Mouse (Mus musculus) hindbrain, postnatal 0 days (tissue): Measurements from ENCODE around the gene Sdhc. TPM values are rescaled to one million over a fixed set of nuclear protein-coding genes. Genes with fewer than 3 reads are reported as not detected.

Experiments
- ATAC-seq: fragments of 200-750 bp; cut with Nextera tagmentation; 2 replicates; pipeline ENCODE4 v1.8.0; 2017; ENCODE audit warnings: mild to moderate bottlenecking, moderate TSS enrichment, moderate library complexity
- DNase-seq: peaks from one replicate; pipeline ENCODE4 v3.0.0-alpha.2; 2015; ENCODE audit warnings: low spot score
- H3K27ac ChIP-seq: fragments of 300-500 bp; sonication (generic); 2 replicates; pipeline ENCODE4 v1.5.1; 2014; ENCODE audit warnings: mild to moderate bottlenecking
- H3K27me3 ChIP-seq: fragments of 300-500 bp; sonication (generic); 2 replicates; pipeline ENCODE4 v1.6.1; 2014; ENCODE audit warnings: low read length, mixed read lengths; ENCODE audit not compliant: insufficient read depth
- H3K36me3 ChIP-seq: fragments of 300-500 bp; sonication (generic); 2 replicates; pipeline ENCODE4 v1.6.1; 2014; ENCODE audit warnings: low read length, mixed read lengths; ENCODE audit not compliant: insufficient read depth
- H3K4me1 ChIP-seq: fragments of 300-500 bp; sonication (generic); 2 replicates; pipeline ENCODE4 v1.6.1; 2014; ENCODE audit warnings: antibody characterized with exemption, low read length, mixed read lengths; ENCODE audit not compliant: insufficient read depth
- H3K4me2 ChIP-seq: fragments of 300-500 bp; sonication (generic); 2 replicates; pipeline ENCODE4 v1.6.1; 2014; ENCODE audit warnings: low read depth, mild to moderate bottlenecking, low read length, moderate library complexity, mixed read lengths
- H3K4me3 ChIP-seq: fragments of 300-500 bp; sonication (generic); 2 replicates; pipeline ENCODE4 v1.5.1; 2014; ENCODE audit warnings: low read length
- H3K9ac ChIP-seq: fragments of 300-500 bp; sonication (generic); replicated peaks from 2 replicates; pipeline ENCODE4 v1.6.1; 2014; ENCODE audit warnings: mild to moderate bottlenecking, low read length, moderate library complexity, mixed read lengths
- H3K9me3 ChIP-seq: fragments of 300-500 bp; sonication (generic); 2 replicates; pipeline ENCODE4 v1.6.1; 2016; ENCODE audit warnings: low read length, mixed read lengths
- CTCF ChIP-seq: IDR thresholded peaks from 2 replicates; pipeline ENCODE4 v1.5.1; 2016; ENCODE audit warnings: antibody characterized with exemption, control low read depth, low read depth
- WGBS: fragments of 180-500 bp; shearing (Covaris S2); extraction: QIAGEN DNeasy Blood & Tissue Kit; methylation state at CpG from one replicate; pipeline ENCODE4 v1.1.7; 2014; 5-methylcytosine and 5-hydroxymethylcytosine counted together
- polyA plus RNA-seq: library from polyadenylated mRNA; unstranded; fragments of >200 nt; fragmentation: Nextera tagmentation; extraction: Ambion mirVana; gene quantifications from 2 replicates; pipeline ENCODE4 v1.2.1, GENCODE M21; 2015
- total RNA-seq: library from RNA; depleted of rRNA; stranded (reverse); fragments of >200 nt; gene quantifications from 2 replicates; pipeline ENCODE4 v1.2.3, GENCODE M21; 2014

Gene Sdhc
- total and polyA plus RNA-seq, 2 experiments from 2014 or later = 227 to 320 TPM

DNA sequence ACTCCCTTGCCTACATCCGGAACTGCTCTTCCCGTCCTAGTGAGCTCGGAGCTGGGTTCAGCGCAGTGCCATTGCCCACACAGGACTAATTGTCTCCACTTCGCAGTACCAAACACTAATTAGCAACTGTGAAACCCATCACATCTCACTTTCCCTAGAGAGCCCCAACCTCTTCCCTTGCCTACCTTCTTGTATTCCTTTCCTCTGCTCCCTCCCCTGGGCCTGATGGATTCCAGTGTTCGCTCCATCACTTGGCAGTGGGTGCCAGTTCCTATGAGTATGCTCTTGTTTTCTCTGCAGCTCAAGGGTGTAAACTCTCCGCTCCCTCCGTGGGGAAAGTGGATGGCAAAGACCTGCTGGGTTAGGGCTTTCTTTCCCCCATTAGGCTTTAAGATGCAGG lies 35.3 kb upstream of the Sdhc start:
- no peak for TF ChIP-seq CTCF
- H3K27me3 ChIP-seq = no peaks in the 10 kb centered on the region
- H3K9ac ChIP-seq = no peak overlapping the region
- DNase-seq (no peak), ATAC-seq (0 out of 2 replicates have a peak, but pooled peaks have one; percentile 33)
- no peak overlapping the region for H3K4me2 ChIP-seq
- no peak overlapping the region for H3K27ac ChIP-seq
- 71% methylated on average over 8 of the region's 8 CpGs for WGBS
- no peak overlapping the region for H3K4me3 ChIP-seq
- H3K4me1 ChIP-seq = peaks cover 6% of the 10 kb centered on the region; the same call in 1 of the 2 replicates
- H3K9me3 ChIP-seq = no peaks in the 10 kb centered on the region
- H3K36me3 ChIP-seq = no peaks in the 10 kb centered on the region

DNA sequence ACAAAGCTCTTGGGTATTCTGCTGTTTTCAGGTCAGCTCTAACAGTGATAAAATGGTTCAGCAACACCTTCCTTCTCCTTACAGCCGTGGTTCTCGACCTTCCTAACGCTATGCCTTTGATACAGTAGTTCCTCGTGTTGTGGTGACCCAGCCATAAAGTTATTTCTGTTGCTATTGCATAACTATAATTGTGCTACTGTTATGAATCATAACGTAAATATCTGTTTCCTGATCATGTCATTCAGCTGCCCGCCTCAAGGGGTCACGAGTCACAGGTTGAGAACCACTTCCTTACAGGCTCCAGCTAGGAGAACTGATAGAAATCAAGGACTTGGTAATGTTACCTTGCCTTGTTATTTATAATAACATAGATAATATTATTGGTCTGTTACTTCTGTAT lies 33.9 kb upstream of the Sdhc start:
- Histone ChIP-seq H3K27ac (no peak overlapping the region), H3K9me3 (no peaks in the 10 kb centered on the region), H3K27me3 (no peaks in the 10 kb centered on the region), H3K9ac (no peak overlapping the region), H3K4me2 (no peak overlapping the region), H3K36me3 (no peaks in the 10 kb centered on the region), H3K4me3 (no peak overlapping the region), H3K4me1 (peaks cover 6% of the 10 kb centered on the region; the same call in 1 of the 2 replicates)
- DNase-seq (no peak), ATAC-seq (no peak)
- 87% methylated on average over 7 of the region's 7 CpGs for WGBS
- peak; percentile 33; the same call in 1 of the 2 replicates for TF ChIP-seq CTCF

DNA sequence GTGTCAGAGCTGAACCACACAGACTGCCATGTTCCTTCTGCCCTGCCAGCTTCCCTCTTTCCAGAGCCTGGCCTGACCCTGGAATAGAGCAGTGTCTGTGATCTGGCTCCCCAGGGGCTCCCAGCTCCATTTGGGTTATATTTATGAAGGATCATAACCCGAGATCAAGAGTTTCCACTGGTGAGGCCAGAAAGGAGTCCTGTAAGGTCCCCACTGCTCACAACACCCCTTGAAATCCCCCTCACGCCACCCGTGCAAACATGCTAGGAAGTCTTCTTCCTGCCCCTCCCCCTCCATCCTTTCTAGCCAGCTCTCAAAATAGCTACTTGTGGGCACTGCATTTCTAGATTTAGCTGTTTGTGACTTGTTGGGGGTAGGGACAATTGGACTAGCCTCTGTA lies 33.2 kb upstream of the Sdhc start:
- ATAC-seq = no peak

DNA sequence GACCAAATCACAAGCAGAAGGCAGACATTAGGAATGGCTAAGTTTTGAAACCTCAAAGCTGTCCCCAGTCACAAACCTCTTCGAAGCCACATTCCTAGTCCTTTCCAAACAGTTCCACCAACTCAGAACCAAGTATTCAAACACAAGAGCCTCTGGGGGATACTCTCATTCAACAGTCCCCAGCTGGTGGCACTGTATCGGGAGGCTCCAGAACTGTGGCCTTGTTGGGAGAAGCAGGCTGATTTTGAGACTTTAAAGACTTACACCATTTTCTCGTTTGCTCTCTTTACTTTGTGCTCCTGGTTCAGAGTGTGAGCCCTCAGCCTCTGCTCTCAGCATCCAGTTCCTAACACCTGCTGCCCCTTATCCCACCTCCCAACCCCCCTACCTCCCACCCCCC lies 32.6 kb upstream of the Sdhc start:
- no peak overlapping the region for H3K27ac ChIP-seq
- H3K4me3 ChIP-seq = no peak overlapping the region
- H3K9me3 ChIP-seq = no peaks in the 10 kb centered on the region
- 79% methylated on average over 3 of the region's 3 CpGs for WGBS
- no peak for TF ChIP-seq CTCF
- DNase-seq = no peak
- H3K4me1 ChIP-seq = peaks cover 1% of the 10 kb centered on the region; the same call in 1 of the 2 replicates
- H3K27me3 ChIP-seq = no peaks in the 10 kb centered on the region
- no peak overlapping the region for H3K9ac ChIP-seq
- H3K4me2 ChIP-seq = no peak overlapping the region
- H3K36me3 ChIP-seq = no peaks in the 10 kb centered on the region
- no peak for ATAC-seq

More for the DNA sequence above, 33.2 kb upstream of the Sdhc start:
- no peak overlapping the region for H3K9ac ChIP-seq
- H3K9me3 ChIP-seq = no peaks in the 10 kb centered on the region
- DNase-seq = no peak
- H3K4me1 ChIP-seq = peaks cover 6% of the 10 kb centered on the region; the same call in 1 of the 2 replicates
- H3K36me3 ChIP-seq = no peaks in the 10 kb centered on the region
- H3K4me2 ChIP-seq = no peak overlapping the region
- no peaks in the 10 kb centered on the region for H3K27me3 ChIP-seq
- TF ChIP-seq CTCF = no peak
- no peak overlapping the region for H3K27ac ChIP-seq
- H3K4me3 ChIP-seq = no peak overlapping the region
- 67% methylated on average over 3 of the region's 3 CpGs for WGBS

DNA sequence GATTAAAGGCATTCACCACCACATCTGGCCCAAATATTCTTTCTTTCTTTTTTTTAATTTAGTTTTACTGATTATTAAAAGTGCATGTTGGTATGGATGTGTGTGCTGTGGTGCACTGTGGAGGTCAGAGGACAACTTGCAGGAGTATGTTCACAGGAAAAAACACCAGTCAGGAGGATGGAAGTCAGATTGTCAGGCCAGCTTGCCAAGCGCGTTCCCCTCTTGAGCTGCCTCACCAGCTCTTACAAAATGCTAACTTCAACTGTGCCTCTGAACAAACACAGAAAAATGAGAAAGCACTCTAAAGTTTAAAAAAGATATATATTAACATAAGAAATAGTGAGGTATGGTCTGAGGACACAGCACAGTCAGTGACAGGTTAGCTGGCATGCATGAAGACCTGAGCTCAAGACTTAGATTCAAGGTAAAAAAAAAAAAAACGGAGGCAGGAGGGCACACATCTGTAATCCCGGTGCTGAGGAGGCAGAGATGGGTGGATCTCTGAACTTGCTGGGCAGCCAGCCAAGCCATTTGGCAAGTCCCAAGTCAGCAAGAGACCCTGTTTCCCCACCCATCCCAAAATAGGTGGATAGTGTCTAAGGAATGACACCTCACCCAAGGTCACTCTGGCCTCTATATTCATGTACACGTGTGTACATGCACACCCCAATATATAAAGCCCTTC lies 29.2 kb upstream of the Sdhc start:
- no peak for TF ChIP-seq CTCF
- no peaks in the 10 kb centered on the region for H3K36me3 ChIP-seq
- H3K27ac ChIP-seq = no peak overlapping the region
- no peak overlapping the region for H3K4me3 ChIP-seq
- DNase-seq = no peak
- H3K9ac ChIP-seq = no peak overlapping the region
- H3K9me3 ChIP-seq = no peaks in the 10 kb centered on the region
- H3K4me2 ChIP-seq = no peak overlapping the region
- no peaks in the 10 kb centered on the region for H3K27me3 ChIP-seq
- H3K4me1 ChIP-seq = no peaks in the 10 kb centered on the region
- WGBS = 79% methylated on average over 5 of the region's 5 CpGs
- ATAC-seq = no peak

DNA sequence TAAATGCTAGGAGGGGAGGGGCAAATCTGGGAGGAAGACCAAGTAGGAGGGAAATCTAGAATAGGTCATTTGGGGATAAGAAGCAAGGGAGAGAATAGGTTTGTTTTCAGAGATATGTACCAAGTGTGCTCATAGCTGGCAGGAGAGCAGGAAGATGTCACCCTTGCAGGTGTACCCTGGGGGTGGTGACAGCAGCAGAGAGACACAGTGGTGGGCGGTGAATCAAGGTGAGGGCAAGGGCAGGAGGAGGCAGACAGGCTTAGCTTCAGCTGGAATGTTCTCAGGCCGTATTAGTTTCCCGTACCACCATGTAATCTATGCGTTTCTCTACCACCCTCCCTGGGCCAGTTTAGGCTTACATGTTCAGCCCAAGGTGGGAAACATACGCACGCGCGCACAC lies 22.4 kb upstream of the Sdhc start:
- no peaks in the 10 kb centered on the region for H3K9me3 ChIP-seq
- no peak for ATAC-seq

DNA sequence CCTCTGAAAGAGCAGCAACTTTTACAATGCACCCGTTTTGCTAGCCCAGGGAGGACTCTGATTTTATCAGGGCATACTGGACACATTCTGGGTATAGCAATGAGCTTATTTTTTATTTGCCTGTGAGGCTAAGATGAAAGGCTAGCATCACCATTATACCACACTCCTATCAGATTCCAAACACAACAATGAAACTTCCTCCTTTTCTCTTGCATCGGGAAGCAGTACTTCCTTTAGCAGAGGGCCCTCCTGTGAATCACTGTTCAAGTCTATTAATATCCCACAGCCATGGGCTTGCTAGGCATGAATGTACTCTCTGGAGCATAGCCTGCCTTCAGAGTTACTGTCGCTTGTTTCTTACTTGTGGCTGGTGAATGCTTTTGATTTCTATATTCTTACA lies 20.7 kb upstream of the Sdhc start:
- Histone ChIP-seq H3K9me3 (no peaks in the 10 kb centered on the region), H3K4me3 (no peak overlapping the region), H3K36me3 (no peaks in the 10 kb centered on the region), H3K27ac (no peak overlapping the region), H3K4me1 (no peaks in the 10 kb centered on the region), H3K9ac (no peak overlapping the region), H3K4me2 (no peak overlapping the region), H3K27me3 (no peaks in the 10 kb centered on the region)
- ATAC-seq = no peak
- WGBS = 59% methylated on average over 3 of the region's 3 CpGs
- TF ChIP-seq CTCF = no peak
- DNase-seq = no peak

More for the DNA sequence above, 22.4 kb upstream of the Sdhc start:
- Histone ChIP-seq H3K36me3 (no peaks in the 10 kb centered on the region), H3K4me2 (no peak overlapping the region), H3K27me3 (no peaks in the 10 kb centered on the region), H3K27ac (no peak overlapping the region), H3K4me3 (no peak overlapping the region), H3K4me1 (no peaks in the 10 kb centered on the region), H3K9ac (no peak overlapping the region)
- no peak for DNase-seq
- 99% methylated on average over 8 of the region's 8 CpGs for WGBS
- no peak for TF ChIP-seq CTCF
